Mouse (Mus musculus): ENCODE results near the gene Zcchc13. TPM values are rescaled to one million over a fixed set of nuclear protein-coding genes. Genes with fewer than 3 reads are reported as not detected.

Gene Zcchc13
- polyA plus RNA-seq, 1 experiment, result not detected

GRCm38 (mm10) chrX:103611462-103611861, 18.9 kb upstream of the Zcchc13 start:
- no peaks in the 10 kb centered on the region; the same call in 1 of the 2 replicates for H3K4me1 ChIP-seq (ENCODE audit: control insufficient read depth, insufficient read depth, insufficient read length)
- no peaks in the 10 kb centered on the region; the same call in 1 of the 2 replicates for H3K36me3 ChIP-seq (ENCODE audit: control insufficient read depth, insufficient read depth, low read length)
- DNase-seq (ENCODE audit: low read depth in 1 of 2, low spot score in 2 of 2), result no peak
- no peak overlapping the region for H3K4me3 ChIP-seq (ENCODE audit: extremely low read depth, insufficient read depth, insufficient read length)
- no peak for TF ChIP-seq CTCF (IDR thresholded peaks at IDR 0.05; ENCODE audit: extremely low read depth, insufficient read depth, insufficient read length, insufficient replicate concordance)
- no peak for TF ChIP-seq POLR2A (IDR thresholded peaks at IDR 0.05; ENCODE audit: low read depth, low read length)
- no peak overlapping the region for H3K27ac ChIP-seq (ENCODE audit: insufficient read depth, low read length)
- 96% methylated on average over 2 of the region's 2 CpGs for WGBS
- H3K27me3 ChIP-seq (ENCODE audit: control insufficient read depth, insufficient read depth, low read length), result no peaks in the 10 kb centered on the region

DNA sequence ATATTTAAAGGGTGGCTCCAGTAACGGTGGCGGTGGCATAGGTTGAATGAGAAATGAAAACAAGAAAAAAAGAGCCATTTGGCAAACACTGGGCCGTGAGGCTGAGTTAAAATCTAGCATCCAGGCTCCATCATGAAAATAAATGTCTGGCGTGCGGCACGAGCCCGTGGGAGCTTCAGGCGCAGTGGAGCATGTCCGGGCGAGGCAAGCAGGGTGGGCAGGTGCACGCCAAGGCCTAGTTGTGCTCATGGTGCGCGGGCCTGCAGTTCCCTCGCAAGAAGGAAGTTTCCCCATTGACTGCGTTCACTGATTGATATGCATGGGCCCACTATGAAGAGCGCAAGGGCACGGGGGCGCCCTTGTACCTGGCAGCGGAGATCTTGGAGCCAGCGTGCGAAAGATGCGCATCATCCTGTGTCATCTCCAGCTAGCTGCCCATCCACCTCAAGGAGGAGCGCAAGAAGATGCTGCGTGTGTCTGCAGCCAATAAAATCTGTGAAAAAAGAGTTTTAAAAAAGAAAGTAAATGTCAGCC, 15.6 kb upstream of the Zcchc13 start:
- H3K36me3 ChIP-seq (ENCODE audit: control insufficient read depth, insufficient read depth, low read length), result no peaks in the 10 kb centered on the region
- H3K4me3 ChIP-seq (ENCODE audit: extremely low read depth, insufficient read depth, insufficient read length), result no peak overlapping the region
- H3K27me3 ChIP-seq (ENCODE audit: control insufficient read depth, insufficient read depth, low read length), result no peaks in the 10 kb centered on the region
- TF ChIP-seq POLR2A (IDR thresholded peaks at IDR 0.05; ENCODE audit: low read depth, low read length), result no peak
- TF ChIP-seq CTCF (IDR thresholded peaks at IDR 0.05; ENCODE audit: extremely low read depth, insufficient read depth, insufficient read length, insufficient replicate concordance), result no peak
- H3K27ac ChIP-seq (ENCODE audit: insufficient read depth, low read length), result peak overlapping the region; percentile 33; the same call in 1 of the 2 replicates
- H3K4me1 ChIP-seq (ENCODE audit: control insufficient read depth, insufficient read depth, insufficient read length), result no peaks in the 10 kb centered on the region; the same call in 1 of the 2 replicates
- DNase-seq (ENCODE audit: low read depth in 1 of 2, low spot score in 2 of 2), result peak in 1 of 2 experiments; percentile 8
- 80% methylated on average over 24 of the region's 24 CpGs for WGBS

GRCm38 (mm10) chrX:103615453-103615852, 14.9 kb upstream of the Zcchc13 start:
- H3K4me3 ChIP-seq (ENCODE audit: extremely low read depth, insufficient read depth, insufficient read length), result no peak overlapping the region
- no peak for DNase-seq (ENCODE audit: low read depth in 1 of 2, low spot score in 2 of 2)
- no peak overlapping the region for H3K27ac ChIP-seq (ENCODE audit: insufficient read depth, low read length)
- TF ChIP-seq POLR2A (IDR thresholded peaks at IDR 0.05; ENCODE audit: low read depth, low read length), result no peak
- no peak for TF ChIP-seq CTCF (IDR thresholded peaks at IDR 0.05; ENCODE audit: extremely low read depth, insufficient read depth, insufficient read length, insufficient replicate concordance)
- WGBS, result 89% methylated on average over 4 of the region's 4 CpGs
- H3K27me3 ChIP-seq (ENCODE audit: control insufficient read depth, insufficient read depth, low read length), result no peaks in the 10 kb centered on the region
- no peaks in the 10 kb centered on the region; the same call in 1 of the 2 replicates for H3K4me1 ChIP-seq (ENCODE audit: control insufficient read depth, insufficient read depth, insufficient read length)
- H3K36me3 ChIP-seq (ENCODE audit: control insufficient read depth, insufficient read depth, low read length), result no peaks in the 10 kb centered on the region

DNA sequence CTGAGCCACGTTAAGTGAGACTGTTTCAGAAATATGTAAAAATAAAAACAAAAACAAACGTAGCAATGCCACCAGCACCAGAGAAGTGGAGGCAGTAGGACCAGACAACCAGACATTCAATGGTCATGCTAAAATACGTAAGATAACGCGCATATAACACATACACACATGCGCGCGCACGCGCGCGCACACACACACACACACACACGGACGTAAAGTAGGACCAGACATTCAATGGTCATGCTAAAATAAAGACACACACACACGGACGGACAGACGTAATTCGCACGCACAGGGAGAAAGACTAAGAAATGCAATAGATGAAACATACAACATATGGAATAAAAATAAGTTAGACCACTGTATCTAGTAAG, 14.2 kb upstream of the Zcchc13 start:
- Histone ChIP-seq H3K27ac (ENCODE audit: insufficient read depth, low read length) (peak overlapping the region; percentile 60), H3K4me1 (ENCODE audit: control insufficient read depth, insufficient read depth, insufficient read length) (no peaks in the 10 kb centered on the region; the same call in 1 of the 2 replicates), H3K36me3 (ENCODE audit: control insufficient read depth, insufficient read depth, low read length) (no peaks in the 10 kb centered on the region), H3K4me3 (ENCODE audit: extremely low read depth, insufficient read depth, insufficient read length) (peak overlapping the region; percentile 52), H3K27me3 (ENCODE audit: control insufficient read depth, insufficient read depth, low read length) (no peaks in the 10 kb centered on the region)
- DNase-seq (ENCODE audit: low read depth in 1 of 2, low spot score in 2 of 2), result peak in 1 of 2 experiments; percentile 14
- no peak for TF ChIP-seq CTCF (IDR thresholded peaks at IDR 0.05; ENCODE audit: extremely low read depth, insufficient read depth, insufficient read length, insufficient replicate concordance)
- TF ChIP-seq POLR2A (IDR thresholded peaks at IDR 0.05; ENCODE audit: low read depth, low read length), result no peak
- WGBS, result 10% methylated on average over 19 of the region's 19 CpGs

DNA sequence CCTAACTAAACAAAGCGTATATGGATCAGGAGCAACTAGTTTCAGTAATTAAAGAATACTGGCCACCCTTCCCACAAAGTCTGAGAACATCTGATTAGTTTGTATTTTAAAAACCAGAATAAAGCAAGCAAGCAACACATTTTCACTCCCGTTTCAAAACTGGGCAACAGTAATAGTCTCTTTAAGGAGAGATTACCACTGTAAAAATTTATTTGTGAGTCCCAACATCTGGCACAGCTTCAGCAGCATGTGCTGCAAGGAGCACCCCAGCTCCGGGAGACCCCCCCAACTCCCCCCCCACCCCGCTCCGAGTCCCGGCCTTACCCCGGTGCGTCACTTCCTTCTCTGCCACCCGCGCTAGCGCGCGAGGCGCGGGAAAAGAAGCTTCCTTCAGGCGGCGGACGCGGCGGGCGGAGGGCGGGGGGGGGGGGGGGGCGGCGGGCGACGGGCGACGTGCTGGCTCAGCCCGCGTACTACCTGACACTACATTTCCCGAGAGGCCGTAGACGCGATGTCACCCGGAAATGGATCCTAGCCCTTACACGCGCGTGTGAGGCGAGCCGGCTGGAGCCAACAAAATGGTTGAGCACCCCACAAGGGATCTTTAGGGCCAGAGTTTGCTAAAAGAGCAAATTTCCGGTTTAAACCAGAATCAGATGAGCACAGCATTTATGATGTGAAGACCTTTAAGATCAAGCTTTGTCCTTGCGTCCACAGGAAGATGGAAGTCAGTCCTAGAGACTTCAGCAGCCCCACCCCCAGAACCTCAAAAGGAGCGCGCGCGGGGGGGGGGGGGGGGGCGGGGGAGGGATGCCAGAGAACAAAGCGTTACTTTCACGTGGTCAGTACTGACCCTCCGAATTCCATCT, 13.6 kb upstream of the Zcchc13 start:
- peak overlapping the region; percentile 62 for H3K4me3 ChIP-seq (ENCODE audit: extremely low read depth, insufficient read depth, insufficient read length)
- TF ChIP-seq POLR2A (IDR thresholded peaks at IDR 0.05; ENCODE audit: low read depth, low read length), result no peak
- DNase-seq (ENCODE audit: low read depth in 1 of 2, low spot score in 2 of 2), result peak; percentile 65 to 70
- WGBS, result under 1% methylated on average over 33 of the region's 50 CpGs
- H3K36me3 ChIP-seq (ENCODE audit: control insufficient read depth, insufficient read depth, low read length), result no peaks in the 10 kb centered on the region
- H3K4me1 ChIP-seq (ENCODE audit: control insufficient read depth, insufficient read depth, insufficient read length), result no peaks in the 10 kb centered on the region; the same call in 1 of the 2 replicates
- no peaks in the 10 kb centered on the region for H3K27me3 ChIP-seq (ENCODE audit: control insufficient read depth, insufficient read depth, low read length)
- peak overlapping the region; percentile 89 for H3K27ac ChIP-seq (ENCODE audit: insufficient read depth, low read length)

- no peaks in the 10 kb centered on the region for H3K27me3 ChIP-seq (ENCODE audit: control insufficient read depth, insufficient read depth, low read length)
- no peaks in the 10 kb centered on the region for H3K36me3 ChIP-seq (ENCODE audit: control insufficient read depth, insufficient read depth, low read length)
- TF ChIP-seq POLR2A (IDR thresholded peaks at IDR 0.05; ENCODE audit: low read depth, low read length) (no peak), CTCF (IDR thresholded peaks at IDR 0.05; ENCODE audit: extremely low read depth, insufficient read depth, insufficient read length, insufficient replicate concordance) (no peak)
- no peaks in the 10 kb centered on the region; the same call in 1 of the 2 replicates for H3K4me1 ChIP-seq (ENCODE audit: control insufficient read depth, insufficient read depth, insufficient read length)
- DNase-seq (ENCODE audit: low read depth in 1 of 2, low spot score in 2 of 2), result no peak
- 0 out of 2 replicates have a peak overlapping the region, but pooled peaks have one; percentile 4 for H3K4me3 ChIP-seq (ENCODE audit: extremely low read depth, insufficient read depth, insufficient read length)
- H3K27ac ChIP-seq (ENCODE audit: insufficient read depth, low read length), result no peak overlapping the region
- 42% methylated on average over 8 of the region's 8 CpGs for WGBS
These were observed 12.8 kb upstream of the Zcchc13 start for GRCm38 (mm10) chrX:103617405-103618095.

Measured in spleen, adult 2 months (tissue).